In the genomic region with DNA sequence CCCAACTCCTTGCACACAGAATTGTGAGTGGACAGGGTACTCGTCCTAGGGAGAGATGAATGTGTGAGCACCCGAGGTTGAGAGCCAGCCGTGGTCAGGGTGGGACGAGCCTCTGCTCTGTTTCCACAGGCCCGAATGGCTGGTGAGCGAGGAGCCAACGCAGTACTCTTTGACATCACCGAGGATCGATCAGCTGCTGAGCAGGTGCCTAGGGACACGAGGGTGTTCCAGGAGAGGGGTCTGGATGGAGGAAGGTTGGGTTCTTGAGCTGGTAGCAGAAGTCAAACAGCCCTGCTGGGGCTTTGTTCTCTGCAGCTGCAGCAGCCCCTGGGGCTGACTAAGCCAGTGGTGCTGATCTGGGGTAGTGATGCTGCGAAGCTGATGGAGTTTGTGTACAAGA, we compare ENCODE assay signal across 13 mouse cellular contexts. TPM values are rescaled to one million over a fixed set of nuclear protein-coding genes. Genes with fewer than 3 reads are reported as not detected.
A peak's percentile ranks its signal among the peaks of the same experiment; 100 is the strongest.
DNase-seq lines count a peak whose midpoint lies in the region; ATAC-seq lines count a peak whose summit lies in the region.
"Had no signal": no experiment of that assay in that cellular context is flagged by ENCODE, and none has a peak within 500 bp of the region (broad histone marks: within the 10 kb centered on the region; RNA-seq: fewer than 3 reads in every experiment).

No protein-coding gene starts in this region.

- no peak overlapping the region; the same call in 1 of the 2 replicates for H3K4me2 ChIP-seq in heart, embryonic 11.5 days
- peak overlapping the region; percentile 75 for H3K4me2 ChIP-seq in liver, embryonic 13.5 days

- WGBS in heart, embryonic 11.5 days (ENCODE audit: insufficient replicate concordance): 59% methylated on average over 11 of the region's 11 CpGs
- 47% methylated on average over 11 of the region's 11 CpGs for WGBS in liver, embryonic 13.5 days (ENCODE audit: insufficient replicate concordance)

- no peak overlapping the region for H3K4me3 ChIP-seq in heart, embryonic 11.5 days (ENCODE audit: low read depth, low read length)
- peak overlapping the region; percentile 56 for H3K4me3 ChIP-seq in megakaryocyte, embryonic 14.5 days (replicated peaks)
- H3K4me3 ChIP-seq in liver, embryonic 13.5 days (replicated peaks): no peak overlapping the region

- peak overlapping the region; percentile 94 for H3K27ac ChIP-seq in heart, embryonic 11.5 days (ENCODE audit: low read depth, low read length)
- H3K27ac ChIP-seq in liver, embryonic 13.5 days: peak overlapping the region; percentile 99

- H3K9ac ChIP-seq in heart, embryonic 11.5 days (ENCODE audit: low read depth, low read length): peak overlapping the region; percentile 44
- peak overlapping the region; percentile 83 for H3K9ac ChIP-seq in liver, embryonic 13.5 days

- H3K9me3 ChIP-seq in heart, embryonic 11.5 days (replicated peaks; ENCODE audit: control insufficient read depth, low read length): no peaks in the 10 kb centered on the region
- peaks cover 6% of the 10 kb centered on the region; the same call in 1 of the 2 replicates for H3K9me3 ChIP-seq in megakaryocyte, embryonic 14.5 days
- no peaks in the 10 kb centered on the region for H3K9me3 ChIP-seq in liver, embryonic 13.5 days (replicated peaks)

- DNase-seq in heart, postnatal 14 days: no peak
- DNase-seq in liver, embryonic 13.5 days: no peak
- DNase-seq in thymus, postnatal 14 days: peak; percentile 78
- no peak for DNase-seq in kidney, adult 9 months
- DNase-seq: B cell, adult 2 months; gastrocnemius, postnatal 36 days; kidney, postnatal 4 days had no signal

- peaks cover 26% of the 10 kb centered on the region for H3K4me1 ChIP-seq in heart, embryonic 11.5 days (ENCODE audit: control insufficient read depth, insufficient read depth, low read length)
- H3K4me1 ChIP-seq in megakaryocyte, embryonic 14.5 days: peaks cover 83% of the 10 kb centered on the region
- H3K4me1 ChIP-seq in liver, embryonic 13.5 days (replicated peaks): peaks cover 92% of the 10 kb centered on the region

- H3K27me3 ChIP-seq in heart, embryonic 11.5 days (ENCODE audit: control insufficient read depth, insufficient read depth, low read length): no peaks in the 10 kb centered on the region
- H3K27me3 ChIP-seq in megakaryocyte, embryonic 14.5 days (replicated peaks): no peaks in the 10 kb centered on the region
- H3K27me3 ChIP-seq in liver, embryonic 13.5 days: no peaks in the 10 kb centered on the region

- ATAC-seq in heart, embryonic 11.5 days (replicated peaks; ENCODE audit: insufficient number of reproducible peaks, low FRiP score, low TSS enrichment): no peak
- ATAC-seq in megakaryocyte, adult 5-6 weeks (ENCODE audit: poor library complexity, severe bottlenecking): no peak
- ATAC-seq in liver, embryonic 13.5 days (ENCODE audit: low read depth): no peak
- ATAC-seq in inflammation-experienced regulatory T-cells, adult 6 months: no peak
- ATAC-seq: forebrain, embryonic 16.5 days; midbrain, embryonic 16.5 days had no signal

- intact Hi-C loops in heart, postnatal 14 days (cut with DNase I): no loop called here

- H3K36me3 ChIP-seq in heart, embryonic 11.5 days (ENCODE audit: control insufficient read depth, insufficient read depth, low read length): no peaks in the 10 kb centered on the region
- H3K36me3 ChIP-seq in megakaryocyte, embryonic 14.5 days (replicated peaks; ENCODE audit: low read length): peaks cover 40% of the 10 kb centered on the region
- peaks cover 12% of the 10 kb centered on the region for H3K36me3 ChIP-seq in liver, embryonic 13.5 days

RNA-seq across cellular contexts. Expression of gene Supt4a, which starts 10.3 kb away (rescaled TPM):
- 114 and 120 TPM in 2 replicates for polyA plus RNA-seq in heart, embryonic 11.5 days (2014; fragmentation: Nextera tagmentation; extraction: Ambion mirVana)
- 10 to 100 TPM; 47.8 to 51.1 TPM for total RNA-seq in heart, postnatal 14 days (2021)
- 5.6 and 15.5 TPM in 2 replicates for polyA plus RNA-seq in megakaryocyte, embryonic 14.5 days (2012; ENCODE audit: insufficient read depth, low replicate concordance)
- 200 and 205 TPM in 2 replicates for total RNA-seq in megakaryocyte, adult 5-6 weeks (2015)
- total RNA-seq in megakaryocyte, adult 5-6 weeks (2017): 58.9 and 59.0 TPM in 2 replicates
- polyA plus RNA-seq in liver, embryonic 13.5 days (2015; fragmentation: Nextera tagmentation; extraction: Ambion mirVana): 219 and 233 TPM in 2 replicates
- 100 to 1,000 TPM; 357 to 377 (median 371) TPM for polyA plus RNA-seq in inflammation-experienced regulatory T-cells, adult 6 months (2017; shearing (Covaris generic))

RNA-seq across cellular contexts. Expression of gene Tspoap1, which starts 33.3 kb away (rescaled TPM):
- 0.72 and 1.2 TPM in 2 replicates for polyA plus RNA-seq in heart, embryonic 11.5 days (2014; fragmentation: Nextera tagmentation; extraction: Ambion mirVana)
- under 1 TPM; 0.17 to 0.19 TPM for total RNA-seq in heart, postnatal 14 days (2021)
- 12.9 and 13.9 TPM in 2 replicates for polyA plus RNA-seq in megakaryocyte, embryonic 14.5 days (2012; ENCODE audit: insufficient read depth, low replicate concordance)
- 5.4 and 8.0 TPM in 2 replicates for total RNA-seq in megakaryocyte, adult 5-6 weeks (2015)
- 6.1 and 8.6 TPM in 2 replicates for total RNA-seq in megakaryocyte, adult 5-6 weeks (2017)
- polyA plus RNA-seq in liver, embryonic 13.5 days (2015; fragmentation: Nextera tagmentation; extraction: Ambion mirVana): 2.7 and 3.1 TPM in 2 replicates
- 1 to 10 TPM; 1.7 to 3.8 (median 3.4) TPM for polyA plus RNA-seq in inflammation-experienced regulatory T-cells, adult 6 months (2017; shearing (Covaris generic))
